Mouse (Mus musculus) midbrain, embryonic 12.5 days (tissue): ENCODE results near the gene 1600012H06Rik. TPM values are rescaled to one million over a fixed set of nuclear protein-coding genes. Genes with fewer than 3 reads are reported as not detected.
A peak's percentile ranks its signal among the peaks of the same experiment; 100 is the strongest.
"Not testable (repeated sequence)": the region's sequence is repeated elsewhere in the genome, so short reads cannot be mapped to it uniquely, and the experiment has no call there.

ENCODE experiments used
- ATAC-seq: fragments of 200-750 bp; cut with Nextera tagmentation; 2 replicates; pipeline ENCODE4 v1.8.0; 2017; ENCODE audit warnings: low read depth, moderate TSS enrichment, moderate library complexity; ENCODE audit not compliant: low FRiP score
- H3K27ac ChIP-seq: fragments of 300-500 bp; sonication (generic); replicated peaks from 2 replicates; pipeline ENCODE4 v1.5.1; 2016; ENCODE audit warnings: mild to moderate bottlenecking
- H3K27me3 ChIP-seq: fragments of 300-500 bp; sonication (generic); 2 replicates; pipeline ENCODE4 v1.6.1; 2016; ENCODE audit warnings: mild to moderate bottlenecking
- H3K36me3 ChIP-seq: fragments of 300-500 bp; sonication (generic); 2 replicates; pipeline ENCODE4 v1.6.1; 2016
- H3K4me1 ChIP-seq: fragments of 300-500 bp; sonication (generic); 2 replicates; pipeline ENCODE4 v1.6.1; 2016
- H3K4me2 ChIP-seq: fragments of 300-500 bp; sonication (generic); replicated peaks from 2 replicates; pipeline ENCODE4 v1.6.1; 2016; ENCODE audit warnings: mild to moderate bottlenecking, moderate library complexity
- H3K4me3 ChIP-seq: fragments of 300-500 bp; sonication (generic); 2 replicates; pipeline ENCODE4 v1.5.1; 2016; ENCODE audit warnings: mild to moderate bottlenecking
- H3K9ac ChIP-seq: fragments of 300-500 bp; sonication (generic); replicated peaks from 2 replicates; pipeline ENCODE4 v1.6.1; 2016; ENCODE audit warnings: mild to moderate bottlenecking, moderate library complexity
- H3K9me3 ChIP-seq: fragments of 300-500 bp; sonication (generic); 2 replicates; pipeline ENCODE4 v1.6.1; 2016; ENCODE audit warnings: mild to moderate bottlenecking
- WGBS: fragments of 180-500 bp; shearing (Covaris S2); methylation state at CpG from one replicate; pipeline ENCODE4 v1.1.7; 2016; 5-methylcytosine and 5-hydroxymethylcytosine counted together
- polyA plus RNA-seq: library from polyadenylated mRNA; unstranded; fragments of >200 nt; fragmentation: Nextera tagmentation; extraction: Ambion mirVana; gene quantifications from 2 replicates; pipeline ENCODE4 v1.2.1, GENCODE M21; 2016

1600012H06Rik gene
- 31.4 and 33.1 TPM in 2 replicates for polyA plus RNA-seq

DNA sequence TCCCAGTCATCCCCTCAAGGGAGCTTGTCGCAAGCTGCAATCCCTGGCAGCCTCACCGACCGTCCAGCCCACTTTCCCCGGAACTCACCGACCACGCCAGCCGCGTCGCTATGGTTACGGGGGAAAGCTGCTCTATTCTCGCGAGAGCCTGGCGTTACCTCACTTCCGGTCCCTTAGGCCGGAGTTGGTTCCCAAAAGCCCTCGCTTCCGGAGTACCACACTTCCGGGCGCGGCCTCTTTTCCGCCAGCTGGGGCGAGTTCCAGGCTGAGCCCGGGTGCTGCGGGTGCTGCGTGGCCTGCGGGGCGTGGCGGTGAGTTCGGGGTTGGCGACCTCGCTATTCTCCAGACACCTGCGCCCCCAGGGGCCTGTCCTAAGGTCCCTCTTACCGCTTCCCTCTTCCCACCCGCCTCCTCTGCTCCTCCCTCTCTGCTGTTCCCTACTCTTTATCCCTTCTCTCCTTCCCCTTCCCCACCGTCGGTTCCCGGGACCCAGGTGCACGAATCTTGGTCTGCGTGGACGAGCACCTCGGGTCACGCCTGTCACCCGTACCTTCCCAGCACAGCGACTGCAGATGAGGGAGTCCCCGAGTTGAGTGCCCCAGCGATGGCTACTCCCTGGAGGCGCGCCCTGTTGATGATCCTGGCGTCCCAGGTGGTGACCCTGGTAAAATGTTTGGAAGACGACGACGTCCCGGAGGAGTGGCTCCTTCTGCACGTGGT is at the start of gene 1600012H06Rik, which contains the start of gene Wdr27:
1600012H06Rik (plus strand) TSS at position 176 of the 720 bp plus-strand sequence.
Wdr27 (minus strand) TSS at position 150 of the 720 bp plus-strand sequence.
- Histone ChIP-seq H3K27ac (peak within 1 kb of the TSS; percentile 69), H3K36me3 (peaks cover 4% of the 10 kb centered on the region; the same call in 1 of the 2 replicates), H3K27me3 (no peaks in the 10 kb centered on the region), H3K4me3 (peak within 1 kb of the TSS; percentile 77), H3K9ac (peak within 1 kb of the TSS; percentile 90), H3K4me2 (peak within 1 kb of the TSS; percentile 92), H3K9me3 (no peaks in the 10 kb centered on the region), H3K4me1 (peaks cover 19% of the 10 kb centered on the region)
- ATAC-seq = peak; percentile 98
- WGBS = 0% methylated on average over 54 of the region's 54 CpGs

DNA sequence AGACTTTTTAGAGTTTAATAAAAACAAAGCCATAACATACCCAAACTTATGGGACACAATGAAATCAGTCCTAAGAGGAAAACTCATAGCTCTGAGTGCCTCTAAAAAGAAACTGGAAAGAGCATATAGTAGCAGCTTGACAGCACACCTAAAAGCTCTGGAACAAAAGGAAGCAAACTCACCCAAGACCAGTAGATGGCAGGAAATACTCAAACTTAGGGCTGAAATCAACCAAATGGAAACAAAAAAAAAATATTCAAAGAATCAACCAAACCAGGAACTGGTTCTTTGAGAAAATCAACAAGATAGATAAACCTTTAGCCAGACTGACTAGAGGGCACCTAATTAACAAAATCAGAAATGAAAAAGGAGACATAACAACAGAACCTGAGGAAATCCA is 47.9 kb upstream of the 1600012H06Rik start:
- H3K9me3 ChIP-seq, H3K36me3 ChIP-seq, H3K4me1 ChIP-seq, H3K4me2 ChIP-seq, H3K27ac ChIP-seq, H3K4me3 ChIP-seq, ATAC-seq, H3K27me3 ChIP-seq, H3K9ac ChIP-seq: not testable (repeated sequence)

DNA sequence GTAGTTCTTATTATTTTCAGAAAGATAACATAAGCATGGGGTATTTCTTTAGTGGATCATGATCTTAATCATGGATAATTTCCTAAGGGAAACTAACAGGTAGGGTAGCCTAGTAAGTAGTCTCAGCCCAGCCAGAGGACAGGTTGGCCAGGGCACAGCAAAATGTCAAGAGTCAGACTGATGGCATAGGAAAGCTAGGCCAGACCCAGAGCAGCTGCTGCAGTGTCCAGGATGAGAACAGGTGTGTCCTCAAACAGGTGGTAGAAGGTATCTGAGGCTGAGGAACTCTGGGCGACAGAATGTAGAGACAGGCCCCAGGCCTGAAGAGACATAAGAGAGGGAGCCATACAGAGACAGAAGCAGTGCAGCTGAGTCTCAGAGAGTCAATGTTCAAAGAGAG is 44.0 kb upstream of the 1600012H06Rik start:
- ATAC-seq = no peak
- Histone ChIP-seq H3K27ac (no peak overlapping the region), H3K9me3 (no peaks in the 10 kb centered on the region), H3K27me3 (no peaks in the 10 kb centered on the region), H3K4me3 (no peak overlapping the region), H3K36me3 (no peaks in the 10 kb centered on the region), H3K9ac (no peak overlapping the region), H3K4me2 (no peak overlapping the region), H3K4me1 (no peaks in the 10 kb centered on the region)
- 100% methylated on average over 1 of the region's 1 CpGs for WGBS

DNA sequence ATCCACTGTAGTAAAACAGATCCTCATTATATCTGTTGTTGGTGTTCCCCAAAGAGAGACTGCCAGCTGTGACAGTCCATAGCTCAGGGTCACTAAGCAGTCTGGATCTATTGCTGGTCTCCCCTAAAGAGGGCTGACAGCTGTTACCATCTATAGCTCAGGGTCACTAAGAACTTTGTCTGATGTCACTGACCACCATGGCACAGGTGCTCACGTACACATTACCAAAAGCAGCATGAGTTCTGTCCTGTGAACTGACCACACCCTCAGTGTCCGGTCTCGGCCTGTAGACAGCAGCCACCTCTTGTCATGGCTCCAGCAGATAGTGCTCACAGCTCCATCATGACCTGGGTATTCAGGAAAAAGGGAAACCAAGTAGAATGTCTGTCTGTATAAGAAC is 39.8 kb upstream of the 1600012H06Rik start:
- Histone ChIP-seq H3K36me3 (no peaks in the 10 kb centered on the region), H3K4me3 (no peak overlapping the region), H3K9ac (no peak overlapping the region), H3K4me2 (no peak overlapping the region), H3K4me1 (no peaks in the 10 kb centered on the region), H3K27ac (no peak overlapping the region), H3K27me3 (0 out of 2 replicates have a peak, but pooled peaks cover 3% of the 10 kb centered on the region), H3K9me3 (no peaks in the 10 kb centered on the region)
- no peak for ATAC-seq
- WGBS = 88% methylated on average over 3 of the region's 3 CpGs

DNA sequence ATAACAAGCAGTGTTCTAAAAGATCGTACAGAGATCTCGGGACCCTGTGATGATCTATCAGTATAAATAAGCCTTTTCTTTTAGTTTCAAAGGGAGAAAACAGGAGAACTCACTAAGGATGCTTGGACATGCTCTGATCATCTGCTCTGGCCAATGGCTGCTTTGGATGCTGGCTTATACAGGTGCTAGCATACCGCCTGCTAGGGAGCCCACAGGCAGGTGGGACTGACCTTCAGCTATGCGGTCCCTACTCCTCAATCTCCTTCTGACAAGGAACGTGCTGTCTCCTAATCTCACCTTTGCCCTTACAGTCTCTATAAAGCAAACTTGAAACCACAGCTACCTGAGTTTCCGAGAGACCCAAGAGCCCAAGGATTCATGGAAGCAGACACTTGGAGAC is 38.8 kb upstream of the 1600012H06Rik start:
- Histone ChIP-seq H3K9ac (no peak overlapping the region), H3K9me3 (no peaks in the 10 kb centered on the region), H3K4me3 (no peak overlapping the region), H3K4me2 (no peak overlapping the region), H3K4me1 (no peaks in the 10 kb centered on the region), H3K27me3 (0 out of 2 replicates have a peak, but pooled peaks cover 3% of the 10 kb centered on the region), H3K36me3 (no peaks in the 10 kb centered on the region), H3K27ac (no peak overlapping the region)
- 84% methylated on average over 6 of the region's 6 CpGs for whole genome bisulfite sequencing
- ATAC-seq = no peak

DNA sequence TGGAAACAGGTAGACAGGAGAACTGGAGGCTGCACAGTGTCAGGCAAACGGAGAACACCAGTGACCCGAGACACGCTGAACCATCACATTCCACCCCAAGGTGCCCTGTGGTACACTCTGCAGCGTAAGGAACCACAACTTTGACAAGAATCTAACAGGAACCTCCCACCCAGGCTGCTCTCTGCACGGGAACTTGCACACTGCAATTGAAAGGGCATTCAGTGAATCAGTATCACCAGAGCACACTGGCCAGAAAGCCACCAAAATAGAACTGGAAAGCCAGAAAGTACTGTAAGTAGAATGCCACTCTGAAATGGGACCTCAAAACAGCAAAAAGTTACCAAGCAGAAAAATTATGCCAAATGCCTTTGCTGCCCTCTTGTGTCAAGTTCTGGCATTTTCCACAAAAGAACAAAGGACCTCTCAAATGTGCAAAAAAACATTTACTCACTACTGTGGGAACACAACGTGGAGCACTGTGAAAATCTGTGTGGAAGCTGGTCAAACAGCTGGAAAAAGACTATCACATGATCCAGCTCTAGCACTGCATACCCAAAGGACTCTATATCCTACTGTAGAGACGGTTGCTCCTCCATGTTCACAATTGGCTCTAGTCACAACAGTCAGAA is 38.2 kb upstream of the 1600012H06Rik start:
- H3K4me3 ChIP-seq = no peak overlapping the region
- H3K36me3 ChIP-seq = no peaks in the 10 kb centered on the region
- H3K4me2 ChIP-seq = no peak overlapping the region
- ATAC-seq = peak; percentile 63
- no peak overlapping the region for H3K9ac ChIP-seq
- H3K4me1 ChIP-seq = no peaks in the 10 kb centered on the region
- WGBS = 56% methylated on average over 7 of the region's 7 CpGs
- H3K9me3 ChIP-seq = no peaks in the 10 kb centered on the region
- no peak overlapping the region for H3K27ac ChIP-seq
- H3K27me3 ChIP-seq = 0 out of 2 replicates have a peak, but pooled peaks cover 3% of the 10 kb centered on the region

DNA sequence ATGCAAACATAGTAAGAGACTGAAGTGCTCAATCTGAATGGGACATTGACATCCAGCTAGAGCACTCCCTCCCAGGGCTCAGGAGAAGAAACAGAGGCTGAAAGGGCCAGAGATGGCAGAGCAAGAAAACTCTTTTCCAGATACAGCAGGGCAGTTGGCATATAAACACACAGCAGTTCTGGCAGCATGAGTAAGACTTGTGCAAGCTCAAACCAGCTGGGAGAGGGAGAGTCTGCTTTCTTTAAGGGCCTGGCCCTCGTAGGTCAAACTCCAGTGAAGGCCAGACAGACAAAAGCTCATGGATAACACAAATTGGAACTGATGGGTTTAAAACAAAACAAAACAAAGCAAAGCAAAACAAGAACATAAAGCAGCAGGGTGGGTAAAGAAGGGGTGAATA is 36.4 kb upstream of the 1600012H06Rik start:
- Histone ChIP-seq H3K36me3 (no peaks in the 10 kb centered on the region), H3K4me2 (no peak overlapping the region), H3K9ac (no peak overlapping the region), H3K27me3 (0 out of 2 replicates have a peak, but pooled peaks cover 3% of the 10 kb centered on the region), H3K4me3 (no peak overlapping the region), H3K4me1 (no peaks in the 10 kb centered on the region), H3K9me3 (no peaks in the 10 kb centered on the region), H3K27ac (no peak overlapping the region)
- 23% methylated on average over 1 of the region's 1 CpGs for WGBS
- no peak for ATAC-seq

DNA sequence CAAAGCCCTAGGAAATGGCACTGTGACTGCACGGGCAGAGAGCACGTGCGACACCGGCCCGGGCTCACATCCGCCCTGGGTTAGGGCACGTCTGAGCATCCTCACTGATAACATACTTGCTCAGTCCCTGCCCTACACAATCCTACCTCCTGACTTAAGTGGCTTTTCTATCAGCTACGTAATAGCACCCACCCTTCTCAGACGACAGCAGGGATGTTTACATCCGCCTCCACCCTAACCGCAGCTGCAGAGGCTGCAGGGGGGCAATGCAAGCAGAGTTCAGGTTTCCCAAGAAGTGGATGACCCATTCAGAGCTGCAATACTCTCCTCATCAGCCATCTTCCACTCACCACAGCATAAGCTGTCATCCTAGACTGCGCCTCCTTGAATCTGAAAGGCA is 35.8 kb upstream of the 1600012H06Rik start:
- Histone ChIP-seq H3K4me1 (no peaks in the 10 kb centered on the region), H3K4me2 (no peak overlapping the region), H3K4me3 (no peak overlapping the region), H3K9ac (no peak overlapping the region), H3K27me3 (0 out of 2 replicates have a peak, but pooled peaks cover 3% of the 10 kb centered on the region), H3K36me3 (no peaks in the 10 kb centered on the region), H3K9me3 (no peaks in the 10 kb centered on the region), H3K27ac (no peak overlapping the region)
- no peak for ATAC-seq
- 73% methylated on average over 12 of the region's 12 CpGs for WGBS

DNA sequence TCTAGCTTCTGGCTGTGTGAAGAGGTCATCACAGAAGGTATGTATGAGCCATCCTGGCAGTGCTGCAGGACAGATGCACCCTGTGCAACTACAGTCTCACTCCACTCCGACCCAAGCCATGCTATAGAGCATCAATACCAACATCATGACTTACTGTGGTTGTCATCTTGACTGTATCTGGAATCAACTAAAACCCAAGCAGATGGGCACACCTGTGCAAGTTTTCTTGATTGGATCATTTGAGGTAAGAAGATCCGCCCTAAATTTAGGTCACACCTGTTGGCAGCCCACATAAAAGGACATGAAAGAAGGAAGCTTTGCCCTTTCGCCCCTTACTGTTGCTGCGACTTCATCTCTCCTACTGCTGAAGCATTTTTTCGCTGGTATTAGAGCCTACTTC is 33.7 kb upstream of the 1600012H06Rik start:
- ATAC-seq = no peak

DNA sequence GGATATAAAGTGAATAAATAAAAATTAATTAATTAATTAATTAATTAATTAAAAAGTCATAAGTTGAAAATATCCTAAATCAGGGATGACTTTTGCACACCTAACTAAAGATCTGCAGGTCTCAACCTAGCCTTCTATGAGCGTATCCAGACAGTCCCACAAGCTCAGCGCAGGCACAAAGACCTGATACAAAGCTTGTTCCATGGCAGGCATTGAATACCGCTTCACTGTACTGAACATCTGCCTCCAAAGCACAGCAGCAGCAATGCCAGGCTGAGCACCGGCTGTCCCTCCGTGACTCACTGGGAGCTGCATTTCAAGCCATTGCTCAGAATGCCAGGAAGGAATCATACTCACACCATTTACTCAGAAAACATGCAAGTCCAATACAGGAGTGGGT is 32.2 kb upstream of the 1600012H06Rik start:
- 0 out of 2 replicates have a peak, but pooled peaks cover 3% of the 10 kb centered on the region for H3K27me3 ChIP-seq

More for the DNA sequence above, 33.7 kb upstream of the 1600012H06Rik start:
- 91% methylated on average over 5 of the region's 5 CpGs for WGBS
- Histone ChIP-seq H3K4me1 (no peaks in the 10 kb centered on the region), H3K27me3 (0 out of 2 replicates have a peak, but pooled peaks cover 3% of the 10 kb centered on the region), H3K4me3 (no peak overlapping the region), H3K27ac (no peak overlapping the region), H3K9ac (no peak overlapping the region), H3K4me2 (no peak overlapping the region), H3K36me3 (no peaks in the 10 kb centered on the region), H3K9me3 (no peaks in the 10 kb centered on the region)

DNA sequence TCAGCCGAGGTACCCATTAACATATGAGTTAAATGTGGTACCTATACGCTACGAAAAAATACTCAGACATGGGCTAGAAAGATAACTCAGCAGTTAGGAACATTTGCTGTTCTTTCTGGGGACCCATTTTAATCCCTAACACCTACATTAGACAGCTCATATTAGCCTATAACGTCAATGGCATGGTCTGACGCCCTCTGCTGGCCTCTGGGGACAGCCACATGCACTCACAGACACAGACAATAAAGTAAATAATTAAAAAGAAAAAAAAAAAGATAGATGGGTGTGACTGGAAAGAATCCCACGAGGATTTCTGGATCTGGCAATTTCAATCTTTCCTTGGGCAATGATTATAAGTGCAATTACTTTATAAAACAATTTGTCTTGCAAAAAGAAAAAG is 30.6 kb upstream of the 1600012H06Rik start:
- H3K36me3 ChIP-seq = no peaks in the 10 kb centered on the region
- no peak overlapping the region for H3K9ac ChIP-seq
- H3K27ac ChIP-seq = no peak overlapping the region
- no peak for ATAC-seq
- no peaks in the 10 kb centered on the region for H3K27me3 ChIP-seq
- 53% methylated on average over 6 of the region's 6 CpGs for WGBS
- H3K4me2 ChIP-seq = no peak overlapping the region
- H3K4me1 ChIP-seq = no peaks in the 10 kb centered on the region
- H3K9me3 ChIP-seq = no peaks in the 10 kb centered on the region
- no peak overlapping the region for H3K4me3 ChIP-seq

More for the DNA sequence above, 32.2 kb upstream of the 1600012H06Rik start:
- no peaks in the 10 kb centered on the region for H3K4me1 ChIP-seq
- no peak overlapping the region for H3K27ac ChIP-seq
- WGBS = 88% methylated on average over 5 of the region's 5 CpGs
- no peaks in the 10 kb centered on the region for H3K9me3 ChIP-seq
- ATAC-seq = no peak
- no peak overlapping the region for H3K9ac ChIP-seq
- H3K4me3 ChIP-seq = no peak overlapping the region
- no peaks in the 10 kb centered on the region for H3K36me3 ChIP-seq
- H3K4me2 ChIP-seq = no peak overlapping the region

DNA sequence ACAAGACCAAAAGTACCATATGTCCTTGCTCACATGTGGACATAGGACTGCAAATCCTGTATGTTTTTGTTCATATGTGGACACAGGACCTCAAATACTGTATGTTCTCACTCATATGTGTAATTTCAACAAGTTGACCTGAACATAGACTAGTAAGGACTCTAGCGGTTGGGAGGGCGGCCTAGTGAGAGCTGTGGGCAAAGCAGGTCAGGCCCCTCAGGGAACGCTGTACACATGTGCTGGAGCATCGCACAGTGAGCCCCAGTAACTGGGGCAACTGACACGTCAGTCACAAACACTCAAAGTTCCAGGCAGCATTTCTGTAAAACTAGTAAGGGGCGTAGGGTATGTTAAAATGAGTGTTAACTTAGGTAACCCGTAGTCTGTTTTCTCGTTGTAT is 30.0 kb upstream of the 1600012H06Rik start:
- Histone ChIP-seq H3K4me3 (no peak overlapping the region), H3K9me3 (no peaks in the 10 kb centered on the region), H3K27ac (no peak overlapping the region), H3K4me2 (no peak overlapping the region), H3K4me1 (no peaks in the 10 kb centered on the region), H3K36me3 (no peaks in the 10 kb centered on the region), H3K27me3 (no peaks in the 10 kb centered on the region), H3K9ac (no peak overlapping the region)
- 88% methylated on average over 8 of the region's 8 CpGs for WGBS
- no peak for ATAC-seq
